Mouse (Mus musculus) lung, postnatal 0 days (tissue): ENCODE measurements around the gene Ints3.

Experiments
- CTCF ChIP-seq: IDR thresholded peaks from 2 replicates; pipeline ENCODE4 v1.5.1; 2016; ENCODE audit warnings: antibody characterized with exemption, mild to moderate bottlenecking
- EP300 ChIP-seq: IDR thresholded peaks from 2 replicates; pipeline ENCODE4 v1.6.1; 2016; ENCODE audit warnings: antibody characterized with exemption, mild to moderate bottlenecking, control low read depth

DNA sequence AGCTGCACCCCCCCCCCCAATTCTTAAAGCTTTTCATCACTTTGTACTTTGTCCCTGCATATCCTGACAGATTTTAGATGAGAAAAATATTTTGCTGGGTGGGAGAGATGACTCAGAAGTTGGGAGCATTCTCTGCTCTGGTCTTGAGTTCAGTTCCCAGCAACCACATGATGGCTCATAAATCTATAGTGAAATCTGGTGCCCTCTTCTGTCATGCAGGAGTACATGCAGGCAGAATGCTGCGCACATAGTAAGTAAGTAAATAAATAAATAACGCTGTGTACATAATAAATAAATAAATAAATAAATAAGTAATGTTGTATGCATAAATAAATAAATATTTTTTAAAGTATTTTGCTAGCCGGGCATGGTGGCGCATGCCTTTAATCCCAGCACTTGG is 85.6 kb downstream of the Ints3 start:
- TF ChIP-seq CTCF, result peak; percentile 32
- TF ChIP-seq EP300, result no peak
